Mouse (Mus musculus): ENCODE results near the gene Vmn2r88.
"Not testable (repeated sequence)": the region's sequence is repeated elsewhere in the genome, so short reads cannot be mapped to it uniquely, and the experiment has no call there.

Gene Vmn2r88

GRCm38 (mm10) chr14:51410520-51410919 lies at the start of gene Vmn2r88:
TSS of gene Vmn2r88 (plus strand) at chr14:51410820.
- in situ Hi-C loops (cut with MboI; ENCODE audit: unreplicated experiment in 2 of 2) = no loop called here

- in situ Hi-C loops (cut with MboI; ENCODE audit: unreplicated experiment in 2 of 2) = no loop called here
These were observed 49.2 kb upstream of the Vmn2r88 start, which contains the start of gene Gm7247 for GRCm38 (mm10) chr14:51361456-51361855. TSS of gene Gm7247 (plus strand) at chr14:51361756.

- in situ Hi-C loops (cut with MboI; ENCODE audit: unreplicated experiment in 2 of 2) = no loop called here
These were observed 27.8 kb upstream of the Vmn2r88 start for GRCm38 (mm10) chr14:51382805-51383204.

- in situ Hi-C loops (cut with MboI; ENCODE audit: unreplicated experiment in 2 of 2) = no loop called here
These were observed 26.3 kb upstream of the Vmn2r88 start for GRCm38 (mm10) chr14:51384351-51384750.

- in situ Hi-C loops (cut with MboI; ENCODE audit: unreplicated experiment in 2 of 2) = no loop called here
These were observed 24.9 kb upstream of the Vmn2r88 start for GRCm38 (mm10) chr14:51385741-51386140.

GRCm38 (mm10) chr14:51387768-51388167 lies 22.9 kb upstream of the Vmn2r88 start:
- in situ Hi-C loops (cut with MboI; ENCODE audit: unreplicated experiment in 2 of 2) = no loop called here

- in situ Hi-C loops (cut with MboI; ENCODE audit: unreplicated experiment in 2 of 2) = no loop called here
These were observed 22.4 kb upstream of the Vmn2r88 start for GRCm38 (mm10) chr14:51388222-51388621.

- in situ Hi-C loops (cut with MboI; ENCODE audit: unreplicated experiment in 2 of 2) = no loop called here
These were observed 13.3 kb downstream of the Vmn2r88 start for GRCm38 (mm10) chr14:51423885-51424284.

GRCm38 (mm10) chr14:51430138-51430537 lies 19.5 kb downstream of the Vmn2r88 start:
- in situ Hi-C loops (cut with MboI; ENCODE audit: unreplicated experiment in 2 of 2) = not testable (repeated sequence)

GRCm38 (mm10) chr14:51434546-51434945 lies 23.9 kb downstream of the Vmn2r88 start:
- in situ Hi-C loops (cut with MboI; ENCODE audit: unreplicated experiment in 2 of 2) = no loop called here

- in situ Hi-C loops (cut with MboI; ENCODE audit: unreplicated experiment in 2 of 2) = no loop called here
These were observed 24.4 kb downstream of the Vmn2r88 start for GRCm38 (mm10) chr14:51435020-51435419.

GRCm38 (mm10) chr14:51438955-51439354 lies 28.3 kb downstream of the Vmn2r88 start:
- in situ Hi-C loops (cut with MboI; ENCODE audit: unreplicated experiment in 2 of 2) = no loop called here

- in situ Hi-C loops (cut with MboI; ENCODE audit: unreplicated experiment in 2 of 2) = not testable (repeated sequence)
These were observed 40.9 kb downstream of the Vmn2r88 start, which contains the start of gene Vmn2r89 for GRCm38 (mm10) chr14:51451557-51451956. TSS of gene Vmn2r89 (plus strand) at chr14:51451857.
